Mouse (Mus musculus) spleen, adult 2 months (tissue): ENCODE measurements at regions not wholly inside any gene's neighbourhood (a gene's known extent, or its start where the extent isn't known, plus 50 kb on each side); places are given as distances from the start of the nearest gene placed in this dataset.

Experiments used
- CTCF ChIP-seq: fragments of 200-500 bp; IDR thresholded peaks from 2 replicates; pipeline ENCODE4 v1.5.1; 2011; ENCODE audit warnings: mild to moderate bottlenecking, inconsistent platforms; ENCODE audit not compliant: insufficient read depth, insufficient read length, insufficient replicate concordance; ENCODE audit errors: extremely low read depth
- POLR2A ChIP-seq: fragments of 200-500 bp; IDR thresholded peaks from 2 replicates; pipeline ENCODE4 v1.6.1; 2011; ENCODE audit warnings: low read depth, low read length, inconsistent platforms

DNA sequence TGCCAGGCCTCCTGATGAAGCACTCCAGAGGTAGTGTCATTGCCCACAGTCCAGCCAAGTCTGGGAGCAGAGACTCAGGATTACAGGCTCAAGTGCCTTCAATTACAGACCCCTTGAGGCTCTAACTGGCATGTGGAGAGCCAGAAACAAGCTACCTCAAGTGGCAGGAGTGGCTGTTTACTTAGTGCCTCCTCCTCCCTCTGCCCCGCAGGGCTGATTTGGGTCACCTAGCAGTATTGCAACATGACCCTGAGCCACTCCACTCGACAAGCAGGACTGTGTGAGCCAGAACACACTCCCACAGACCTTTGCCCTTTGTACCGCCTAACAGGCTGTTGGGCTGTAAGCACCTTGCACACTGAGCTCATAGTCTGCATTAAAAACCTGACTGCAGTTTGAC, 180.4 kb downstream of the Rab11fip4 start:
- TF ChIP-seq CTCF: no peak
- TF ChIP-seq POLR2A: no peak
